Mouse (Mus musculus): ENCODE measurements around the gene Pla2g4c. TPM values are rescaled to one million over a fixed set of nuclear protein-coding genes. Genes with fewer than 3 reads are reported as not detected.
"Not testable (repeated sequence)": the region's sequence is repeated elsewhere in the genome, so short reads cannot be mapped to it uniquely, and the experiment has no call there.

Gene Pla2g4c
- 0.62 and 1.1 TPM in 2 replicates for polyA plus RNA-seq (2014; fragmentation: Nextera tagmentation; extraction: Ambion mirVana)

DNA sequence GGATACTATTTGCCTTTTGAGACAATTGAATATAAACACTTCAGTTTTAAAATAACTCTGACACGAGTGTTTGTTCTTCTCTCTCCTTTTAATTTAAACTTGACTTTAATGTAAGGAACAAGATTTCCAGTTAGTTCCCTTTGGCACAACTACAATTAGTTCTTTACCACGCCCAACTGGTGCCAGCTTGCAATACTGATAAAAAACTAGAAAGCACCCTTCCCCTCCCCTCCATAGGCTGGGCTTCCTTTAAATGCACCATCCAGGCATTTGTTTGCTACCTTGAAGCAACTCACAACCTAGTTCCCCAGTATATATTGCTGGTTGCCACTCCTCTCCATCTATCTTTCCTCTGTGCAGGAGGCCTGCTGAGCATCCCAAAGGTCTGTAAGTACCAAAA is at the start of gene Pla2g4c:
Pla2g4c (plus strand) TSS at position 340 of the 400 bp plus-strand sequence.
- 93% methylated on average over 2 of the region's 2 CpGs for WGBS
- H3K9me3 ChIP-seq (ENCODE audit: control insufficient read depth, low read length), result no peaks in the 10 kb centered on the region
- no peak within 1 kb of the TSS for H3K4me3 ChIP-seq (ENCODE audit: low read depth, low read length)
- H3K4me1 ChIP-seq (ENCODE audit: control insufficient read depth, insufficient read depth, low read length), result no peaks in the 10 kb centered on the region
- no peak within 1 kb of the TSS for H3K4me2 ChIP-seq (ENCODE audit: low read depth, low read length)
- no peaks in the 10 kb centered on the region for H3K36me3 ChIP-seq (ENCODE audit: control insufficient read depth, insufficient read depth, low read length)
- no peak within 1 kb of the TSS for H3K9ac ChIP-seq (replicated peaks; ENCODE audit: low read depth, low read length)
- no peaks in the 10 kb centered on the region for H3K27me3 ChIP-seq (ENCODE audit: control insufficient read depth, insufficient read depth, low read length)
- no peak for ATAC-seq (ENCODE audit: low read depth)
- H3K27ac ChIP-seq (ENCODE audit: low read depth, low read length), result no peak within 1 kb of the TSS

DNA sequence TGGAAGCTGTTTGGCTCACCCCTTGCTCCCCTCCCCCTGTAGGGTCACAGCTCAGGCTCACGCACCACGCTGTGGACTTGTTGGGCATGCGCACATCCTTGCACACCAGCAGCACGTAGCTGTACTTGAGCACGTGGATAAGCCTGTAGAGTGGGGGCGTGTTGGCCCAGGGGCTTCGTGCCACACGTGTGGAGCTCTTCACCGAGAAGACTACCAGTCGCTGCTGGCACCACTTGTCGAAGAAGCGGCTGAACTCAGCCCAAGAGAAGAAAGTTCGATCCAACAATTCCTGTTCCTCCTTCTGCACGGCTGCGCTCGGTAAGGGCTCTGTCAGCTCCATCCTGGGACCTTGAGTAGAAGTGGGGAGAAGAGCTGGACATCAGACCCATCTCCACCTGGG is 47.4 kb upstream of the Pla2g4c start, which contains the start of gene Lig1:
Lig1 (plus strand) TSS at position 203 of the 400 bp plus-strand sequence.
- Histone ChIP-seq H3K27ac (ENCODE audit: low read depth, low read length) (peak within 1 kb of the TSS; percentile 88; the same call in 1 of the 2 replicates), H3K27me3 (ENCODE audit: control insufficient read depth, insufficient read depth, low read length) (no peaks in the 10 kb centered on the region), H3K9ac (replicated peaks; ENCODE audit: low read depth, low read length) (peak within 1 kb of the TSS; percentile 72), H3K9me3 (ENCODE audit: control insufficient read depth, low read length) (no peaks in the 10 kb centered on the region), H3K36me3 (ENCODE audit: control insufficient read depth, insufficient read depth, low read length) (peaks cover 5% of the 10 kb centered on the region; the same call in 1 of the 2 replicates), H3K4me3 (ENCODE audit: low read depth, low read length) (peak within 1 kb of the TSS; percentile 66), H3K4me2 (ENCODE audit: low read depth, low read length) (peak within 1 kb of the TSS; percentile 76), H3K4me1 (ENCODE audit: control insufficient read depth, insufficient read depth, low read length) (peaks cover 5% of the 10 kb centered on the region)
- 98% methylated on average over 16 of the region's 16 CpGs for WGBS
- ATAC-seq (ENCODE audit: low read depth), result no peak

GRCm38 (mm10) chr7:13277833-13278232 is 46.6 kb upstream of the Pla2g4c start:
- H3K27me3 ChIP-seq (ENCODE audit: control insufficient read depth, insufficient read depth, low read length), result no peaks in the 10 kb centered on the region
- H3K9me3 ChIP-seq (ENCODE audit: control insufficient read depth, low read length), result no peaks in the 10 kb centered on the region
- H3K4me2 ChIP-seq (ENCODE audit: low read depth, low read length), result peak overlapping the region; percentile 76
- 37% methylated on average over 2 of the region's 2 CpGs for WGBS
- H3K27ac ChIP-seq (ENCODE audit: low read depth, low read length), result no peak overlapping the region
- peaks cover 5% of the 10 kb centered on the region for H3K4me1 ChIP-seq (ENCODE audit: control insufficient read depth, insufficient read depth, low read length)
- H3K9ac ChIP-seq (replicated peaks; ENCODE audit: low read depth, low read length), result peak overlapping the region; percentile 72
- peaks cover 6% of the 10 kb centered on the region; the same call in 1 of the 2 replicates for H3K36me3 ChIP-seq (ENCODE audit: control insufficient read depth, insufficient read depth, low read length)
- ATAC-seq (ENCODE audit: low read depth), result no peak
- peak overlapping the region; percentile 66 for H3K4me3 ChIP-seq (ENCODE audit: low read depth, low read length)

DNA sequence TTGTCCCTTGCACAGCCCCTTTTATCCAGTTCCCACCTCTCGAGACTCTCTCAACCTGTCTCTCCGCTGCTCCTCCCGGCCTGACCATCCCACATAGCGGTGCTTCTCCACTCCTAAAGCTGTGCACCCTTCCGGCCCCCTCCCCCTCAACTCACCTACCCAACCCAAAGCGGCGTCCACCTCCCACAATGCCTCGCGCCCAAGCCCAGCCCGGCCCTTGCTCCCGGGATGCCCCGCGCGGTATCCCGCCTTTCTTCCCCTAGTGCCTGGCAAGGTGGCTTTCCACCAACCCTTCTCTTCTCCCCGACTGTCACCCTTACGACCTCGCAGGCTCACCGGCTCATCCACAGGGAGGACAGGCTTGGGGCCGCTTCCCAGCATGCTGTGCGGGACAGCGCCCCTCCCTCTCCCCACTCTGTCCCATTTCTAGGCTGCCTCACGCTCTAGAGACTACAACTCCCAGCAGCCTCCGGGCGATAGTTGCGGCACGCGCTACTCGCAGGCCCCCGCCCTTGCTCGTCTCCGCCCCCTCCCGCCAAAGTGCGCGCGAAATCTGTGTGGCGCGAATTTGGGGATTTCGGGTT is 46.1 kb upstream of the Pla2g4c start, which contains the start of gene Zswim9:
Zswim9 (minus strand) TSS at position 414 of the 584 bp plus-strand sequence.
- peak within 1 kb of the TSS; percentile 88 for H3K27ac ChIP-seq (ENCODE audit: low read depth, low read length)
- H3K4me2 ChIP-seq (ENCODE audit: low read depth, low read length), result peak within 1 kb of the TSS; percentile 76
- peak within 1 kb of the TSS; percentile 66 for H3K4me3 ChIP-seq (ENCODE audit: low read depth, low read length)
- peaks cover 5% of the 10 kb centered on the region for H3K4me1 ChIP-seq (ENCODE audit: control insufficient read depth, insufficient read depth, low read length)
- no peaks in the 10 kb centered on the region for H3K27me3 ChIP-seq (ENCODE audit: control insufficient read depth, insufficient read depth, low read length)
- peak; percentile 99 for ATAC-seq (ENCODE audit: low read depth)
- H3K36me3 ChIP-seq (ENCODE audit: control insufficient read depth, insufficient read depth, low read length), result peaks cover 8% of the 10 kb centered on the region; the same call in 1 of the 2 replicates
- under 1% methylated on average over 39 of the region's 39 CpGs for WGBS
- no peaks in the 10 kb centered on the region for H3K9me3 ChIP-seq (ENCODE audit: control insufficient read depth, low read length)
- peak within 1 kb of the TSS; percentile 72 for H3K9ac ChIP-seq (replicated peaks; ENCODE audit: low read depth, low read length)

DNA sequence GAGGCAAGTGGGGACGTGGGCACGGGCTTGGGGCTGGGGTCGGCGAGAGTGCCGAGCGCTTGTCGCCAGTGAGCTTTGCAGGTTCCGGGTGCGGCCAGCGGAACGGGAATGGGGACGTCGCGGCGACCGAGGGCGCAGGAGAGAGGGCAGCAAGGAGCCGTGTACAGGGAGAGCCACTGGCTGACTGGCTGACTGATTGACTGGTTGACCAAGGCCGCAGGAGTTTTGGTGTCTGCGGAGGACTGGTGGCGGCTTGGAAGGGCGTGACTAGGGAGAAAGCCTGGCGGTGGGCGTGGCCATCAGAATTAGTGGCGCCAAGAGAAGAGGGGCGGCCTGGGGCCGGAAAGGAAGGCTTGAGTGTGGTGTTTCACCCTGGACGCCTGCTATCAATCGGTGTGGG is 45.5 kb upstream of the Pla2g4c start:
- H3K4me2 ChIP-seq (ENCODE audit: low read depth, low read length), result 0 out of 2 replicates have a peak overlapping the region, but pooled peaks have one; percentile 11
- WGBS, result 0% methylated on average over 10 of the region's 29 CpGs
- H3K9ac ChIP-seq (replicated peaks; ENCODE audit: low read depth, low read length); H3K27ac ChIP-seq (ENCODE audit: low read depth, low read length); H3K4me1 ChIP-seq (ENCODE audit: control insufficient read depth, insufficient read depth, low read length); H3K27me3 ChIP-seq (ENCODE audit: control insufficient read depth, insufficient read depth, low read length); H3K9me3 ChIP-seq (ENCODE audit: control insufficient read depth, low read length); H3K36me3 ChIP-seq (ENCODE audit: control insufficient read depth, insufficient read depth, low read length): not testable (repeated sequence)
- peak overlapping the region; percentile 66 for H3K4me3 ChIP-seq (ENCODE audit: low read depth, low read length)
- ATAC-seq (ENCODE audit: low read depth), result peak; percentile 71

DNA sequence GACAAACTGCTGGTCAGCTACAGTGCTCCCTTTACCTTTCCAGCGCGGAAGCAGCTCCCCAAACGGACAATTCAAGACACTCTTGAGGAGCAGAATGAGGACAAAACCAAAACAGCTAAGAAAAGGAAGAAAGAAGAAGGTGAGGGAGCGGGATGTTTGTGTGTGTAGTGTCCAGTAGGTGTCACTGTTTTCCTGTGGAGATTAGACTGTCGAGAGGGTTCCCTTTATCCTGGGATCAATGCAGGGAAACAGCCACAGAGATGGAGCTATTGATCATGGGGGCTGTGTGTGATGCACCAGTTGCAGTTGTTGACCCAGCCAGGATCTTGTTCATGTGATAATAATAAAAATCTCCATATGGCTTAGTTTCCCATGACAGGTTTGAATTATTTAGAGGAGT is 35.8 kb upstream of the Pla2g4c start:
- ATAC-seq (ENCODE audit: low read depth), result peak; percentile 81
- Histone ChIP-seq H3K36me3 (ENCODE audit: control insufficient read depth, insufficient read depth, low read length) (peaks cover 31% of the 10 kb centered on the region), H3K27me3 (ENCODE audit: control insufficient read depth, insufficient read depth, low read length) (no peaks in the 10 kb centered on the region)

GRCm38 (mm10) chr7:13290041-13290675 is 34.3 kb upstream of the Pla2g4c start:
- no peaks in the 10 kb centered on the region for H3K27me3 ChIP-seq (ENCODE audit: control insufficient read depth, insufficient read depth, low read length)
- H3K36me3 ChIP-seq (ENCODE audit: control insufficient read depth, insufficient read depth, low read length), result peaks cover 33% of the 10 kb centered on the region
- no peak for ATAC-seq (ENCODE audit: low read depth)
- H3K9me3 ChIP-seq (ENCODE audit: control insufficient read depth, low read length), result no peaks in the 10 kb centered on the region
- no peak overlapping the region for H3K27ac ChIP-seq (ENCODE audit: low read depth, low read length)
- WGBS, result 92% methylated on average over 1 of the region's 1 CpGs
- H3K4me3 ChIP-seq (ENCODE audit: low read depth, low read length), result no peak overlapping the region
- H3K4me2 ChIP-seq (ENCODE audit: low read depth, low read length), result no peak overlapping the region
- H3K9ac ChIP-seq (replicated peaks; ENCODE audit: low read depth, low read length), result no peak overlapping the region
- H3K4me1 ChIP-seq (ENCODE audit: control insufficient read depth, insufficient read depth, low read length), result no peaks in the 10 kb centered on the region

More for the DNA sequence above, 35.8 kb upstream of the Pla2g4c start:
- Histone ChIP-seq H3K9me3 (ENCODE audit: control insufficient read depth, low read length) (no peaks in the 10 kb centered on the region), H3K9ac (replicated peaks; ENCODE audit: low read depth, low read length) (no peak overlapping the region), H3K4me2 (ENCODE audit: low read depth, low read length) (no peak overlapping the region), H3K4me3 (ENCODE audit: low read depth, low read length) (no peak overlapping the region), H3K27ac (ENCODE audit: low read depth, low read length) (no peak overlapping the region), H3K4me1 (ENCODE audit: control insufficient read depth, insufficient read depth, low read length) (no peaks in the 10 kb centered on the region)
- 60% methylated on average over 5 of the region's 5 CpGs for WGBS

- H3K36me3 ChIP-seq (ENCODE audit: control insufficient read depth, insufficient read depth, low read length), result peaks cover 26% of the 10 kb centered on the region
- no peak overlapping the region for H3K27ac ChIP-seq (ENCODE audit: low read depth, low read length)
- H3K9me3 ChIP-seq (ENCODE audit: control insufficient read depth, low read length), result no peaks in the 10 kb centered on the region
- no peaks in the 10 kb centered on the region for H3K4me1 ChIP-seq (ENCODE audit: control insufficient read depth, insufficient read depth, low read length)
- H3K9ac ChIP-seq (replicated peaks; ENCODE audit: low read depth, low read length), result no peak overlapping the region
- 91% methylated on average over 2 of the region's 2 CpGs for WGBS
- H3K27me3 ChIP-seq (ENCODE audit: control insufficient read depth, insufficient read depth, low read length), result no peaks in the 10 kb centered on the region
- ATAC-seq (ENCODE audit: low read depth), result no peak
- no peak overlapping the region for H3K4me3 ChIP-seq (ENCODE audit: low read depth, low read length)
- no peak overlapping the region for H3K4me2 ChIP-seq (ENCODE audit: low read depth, low read length)
Measured at GRCm38 (mm10) chr7:13291370-13291769, 33.1 kb upstream of the Pla2g4c start.

All from neural tube, embryonic 14.5 days (tissue).